Mouse (Mus musculus) CH12.LX (cell line): ENCODE measurements at regions not wholly inside any gene's neighbourhood (a gene's known extent, or its start where the extent isn't known, plus 50 kb on each side); places are given as distances from the start of the nearest gene placed in this dataset.

Source experiments
- DNase-seq: peaks from one replicate; pipeline ENCODE4 v3.0.0-alpha.2; 2013; ENCODE audit errors: extremely low read depth
- H3K27ac ChIP-seq: 2 replicates; pipeline ENCODE4 v1.5.1; 2012; ENCODE audit warnings: low read depth, mild to moderate bottlenecking, control low read depth, moderate library complexity; ENCODE audit not compliant: insufficient read depth
- H3K27me3 ChIP-seq: replicated peaks from 2 replicates; pipeline ENCODE3; 2012; ENCODE audit warnings: inconsistent platforms
- H3K36me3 ChIP-seq, 2 experiments: replicated peaks in 1 of 2; 2 replicates each; pipeline versions ENCODE3 to v1.6.1; 2012; ENCODE audit warnings: inconsistent platforms in 1 of 2, low read length in 1 of 2, mild to moderate bottlenecking in 1 of 2, mixed read lengths in 1 of 2, moderate library complexity in 1 of 2; ENCODE audit not compliant: control insufficient read depth in 1 of 2, insufficient read depth in 1 of 2
- H3K4me1 ChIP-seq, 2 experiments: 2 replicates each; pipeline ENCODE4 v1.6.1; 2012; ENCODE audit warnings: inconsistent platforms in 1 of 2, moderate library complexity in 1 of 2; ENCODE audit not compliant: insufficient read depth in 2 of 2, control insufficient read depth in 1 of 2
- H3K4me2 ChIP-seq: 2 replicates; pipeline ENCODE4 v1.6.1; 2012; ENCODE audit warnings: low read depth, mild to moderate bottlenecking, control low read depth; ENCODE audit not compliant: poor library complexity, insufficient read depth, severe bottlenecking
- H3K4me3 ChIP-seq, 3 experiments: fragments of 150-350 bp in 1 of 3; sonication (generic) in 1 of 3; replicated peaks in 1 of 3; 2 replicates each; pipeline versions ENCODE3 to v1.5.1; 2011 to 2012; ENCODE audit warnings: low read depth in 2 of 3, low read length in 2 of 3, mild to moderate bottlenecking in 2 of 3, moderate library complexity in 2 of 3, control low read depth in 1 of 3, improper control_type of control experiment in 1 of 3, inconsistent platforms in 1 of 3, mixed read lengths in 1 of 3; ENCODE audit not compliant: poor library complexity in 1 of 3
- H3K79me2 ChIP-seq: replicated peaks from 2 replicates; pipeline ENCODE4 v1.6.1; 2012; ENCODE audit warnings: mild to moderate bottlenecking, moderate library complexity; ENCODE audit not compliant: control insufficient read depth, poor library complexity, insufficient read depth, severe bottlenecking; ENCODE audit errors: extremely low read depth
- H3K9ac ChIP-seq: 2 replicates; pipeline ENCODE4 v1.6.1; 2012; ENCODE audit warnings: low read depth, mild to moderate bottlenecking, control low read depth, moderate library complexity; ENCODE audit not compliant: insufficient read depth
- H3K9me3 ChIP-seq: replicated peaks from 2 replicates; pipeline ENCODE3; 2012; ENCODE audit warnings: low read length, inconsistent platforms, mixed read lengths
- CHD1 ChIP-seq: IDR thresholded peaks from 2 replicates; pipeline ENCODE4 v1.6.1; 2012; ENCODE audit warnings: low read depth, low read length, improper control_type of control experiment, inconsistent platforms
- CHD2 ChIP-seq: IDR thresholded peaks from 2 replicates; pipeline ENCODE4 v1.6.1; 2011; ENCODE audit warnings: low read length, improper control_type of control experiment
- ELF1 ChIP-seq: IDR thresholded peaks from 2 replicates; pipeline ENCODE4 v1.6.1; 2014; ENCODE audit warnings: low read depth, mild to moderate bottlenecking, inconsistent platforms, low read length, improper control_type of control experiment
- EP300 ChIP-seq: IDR thresholded peaks from 2 replicates; pipeline ENCODE4 v1.6.1; 2011; ENCODE audit warnings: low read length, improper control_type of control experiment
- ETS1 ChIP-seq: conservative IDR thresholded peaks from 2 replicates; pipeline ENCODE4 v1.6.1; 2012; ENCODE audit warnings: low read depth, mild to moderate bottlenecking, inconsistent platforms, low read length, improper control_type of control experiment, moderate library complexity
- GABPA ChIP-seq: IDR thresholded peaks from 2 replicates; pipeline ENCODE4 v1.6.1; 2012; ENCODE audit warnings: low read depth, low read length, improper control_type of control experiment, inconsistent platforms; ENCODE audit not compliant: insufficient replicate concordance
- HCFC1 ChIP-seq: IDR thresholded peaks from 2 replicates; pipeline ENCODE4 v1.6.1; 2012; ENCODE audit warnings: low read depth, mild to moderate bottlenecking, inconsistent platforms, low read length, improper control_type of control experiment
- IRF4 ChIP-seq: IDR thresholded peaks from 2 replicates; pipeline ENCODE4 v1.6.1; 2014; ENCODE audit warnings: low read depth, mild to moderate bottlenecking, inconsistent platforms, low read length, improper control_type of control experiment
- JUN ChIP-seq: IDR thresholded peaks from 2 replicates; pipeline ENCODE4 v1.6.1; 2011; ENCODE audit warnings: low read depth, mild to moderate bottlenecking, low read length, improper control_type of control experiment, moderate library complexity; ENCODE audit not compliant: insufficient read depth
- KAT2A ChIP-seq: IDR thresholded peaks from 2 replicates; pipeline ENCODE4 v1.6.1; 2012; ENCODE audit warnings: low read length, improper control_type of control experiment, inconsistent platforms; ENCODE audit not compliant: insufficient replicate concordance
- MAFK ChIP-seq: IDR thresholded peaks from 2 replicates; pipeline ENCODE4 v1.6.1; 2011; ENCODE audit warnings: low read length, improper control_type of control experiment; ENCODE audit not compliant: insufficient replicate concordance
- MAX ChIP-seq: IDR thresholded peaks from 2 replicates; pipeline ENCODE4 v1.6.1; 2011; ENCODE audit warnings: low read length, improper control_type of control experiment
- MEF2A ChIP-seq: IDR thresholded peaks from 2 replicates; pipeline ENCODE4 v1.6.1; 2014; ENCODE audit warnings: low read depth, mild to moderate bottlenecking, inconsistent platforms, low read length, improper control_type of control experiment, borderline replicate concordance
- NELFE ChIP-seq: IDR thresholded peaks from 2 replicates; pipeline ENCODE4 v1.6.1; 2011; ENCODE audit warnings: low read depth, low read length, improper control_type of control experiment
- NRF1 ChIP-seq: IDR thresholded peaks from 2 replicates; pipeline ENCODE4 v1.6.1; 2014; ENCODE audit warnings: low read depth, mild to moderate bottlenecking, inconsistent platforms, low read length, improper control_type of control experiment, moderate library complexity
- POLR2A ChIP-seq: IDR thresholded peaks from 2 replicates; pipeline ENCODE4 v1.6.1; 2011; ENCODE audit warnings: low read depth, mild to moderate bottlenecking, improper control_type of control experiment, low read length
- POLR2AphosphoS2 ChIP-seq: IDR thresholded peaks from 2 replicates; pipeline ENCODE4 v1.6.1; 2011; ENCODE audit warnings: low read depth, low read length, improper control_type of control experiment
- RAD21 ChIP-seq: IDR thresholded peaks from 2 replicates; pipeline ENCODE4 v1.6.1; 2011; ENCODE audit warnings: low read depth, mild to moderate bottlenecking, low read length, improper control_type of control experiment, moderate library complexity
- RCOR1 ChIP-seq: conservative IDR thresholded peaks from 2 replicates; pipeline ENCODE4 v1.6.1; 2012; ENCODE audit warnings: low read depth, mild to moderate bottlenecking, inconsistent platforms, low read length, improper control_type of control experiment
- SMC3 ChIP-seq: IDR thresholded peaks from 2 replicates; pipeline ENCODE4 v1.6.1; 2011; ENCODE audit warnings: low read depth, low read length, improper control_type of control experiment
- TCF12 ChIP-seq: IDR thresholded peaks from 2 replicates; pipeline ENCODE4 v1.6.1; 2014; ENCODE audit warnings: low read depth, mild to moderate bottlenecking, inconsistent platforms, low read length, improper control_type of control experiment
- USF1 ChIP-seq: IDR thresholded peaks from 2 replicates; pipeline ENCODE4 v1.6.1; 2014; ENCODE audit warnings: low read depth, mild to moderate bottlenecking, inconsistent platforms, low read length, improper control_type of control experiment
- USF2 ChIP-seq: conservative IDR thresholded peaks from 2 replicates; pipeline ENCODE4 v1.6.1; 2011; ENCODE audit warnings: low read depth, low read length, improper control_type of control experiment
- ZC3H11A ChIP-seq: IDR thresholded peaks from 2 replicates; pipeline ENCODE4 v1.6.1; 2012; ENCODE audit warnings: low read depth, mild to moderate bottlenecking, inconsistent platforms, low read length, improper control_type of control experiment
- ZKSCAN1 ChIP-seq: IDR thresholded peaks from 2 replicates; pipeline ENCODE4 v1.6.1; 2012; ENCODE audit warnings: low read depth, inconsistent platforms, low read length, improper control_type of control experiment, borderline replicate concordance
- dilution Hi-C: fragments of 300-500 bp; cut with MboI; formaldehyde crosslinking; loops from 2 replicates; pipeline ENCODE4 v1.14.3; 2020; ENCODE audit warnings: low sequenced_read_pairs; ENCODE audit not compliant: extremely low pct_unique_long_range_greater_than_20kb, extremely low pct_ligation_motif_present
- in situ Hi-C: fragments of 300-500 bp; cut with MboI; formaldehyde crosslinking; loops from 3 replicates; pipeline ENCODE4 v1.14.3; 2019; ENCODE audit warnings: low sequenced_read_pairs, low pct_ligation_motif_present, low pct_unique_long_range_greater_than_20kb, mixed read lengths

GRCm38 (mm10) chr10:67654518-67654917, 105.8 kb upstream of the Ado start:
- Histone ChIP-seq H3K36me3 (peaks cover 0 to 2% of the 10 kb centered on the region in 2 experiments), H3K9ac (no peak overlapping the region), H3K27me3 (no peaks in the 10 kb centered on the region), H3K27ac (no peak overlapping the region), H3K79me2 (no peaks in the 10 kb centered on the region), H3K4me2 (no peak overlapping the region), H3K4me3 (no peak overlapping the region), H3K4me1 (peaks cover 20 to 57% of the 10 kb centered on the region in 2 experiments), H3K9me3 (peaks cover 3% of the 10 kb centered on the region)
- dilution Hi-C loops, result no loop called here
- in situ Hi-C loops, result no loop called here
- TF ChIP-seq CHD2, result no peak
- no peak for TF ChIP-seq POLR2AphosphoS2
- no peak for TF ChIP-seq KAT2A
- no peak for TF ChIP-seq NRF1
- TF ChIP-seq MAX, result no peak
- TF ChIP-seq JUN, result no peak
- TF ChIP-seq MEF2A, result no peak
- TF ChIP-seq ZC3H11A, result no peak
- no peak for TF ChIP-seq GABPA
- no peak for TF ChIP-seq USF2
- no peak for TF ChIP-seq USF1
- TF ChIP-seq IRF4, result no peak
- TF ChIP-seq SMC3, result no peak
- no peak for TF ChIP-seq TCF12
- no peak for TF ChIP-seq ZKSCAN1
- TF ChIP-seq, all 38 proteins: peak for 0
- DNase-seq, result no peak

DNA sequence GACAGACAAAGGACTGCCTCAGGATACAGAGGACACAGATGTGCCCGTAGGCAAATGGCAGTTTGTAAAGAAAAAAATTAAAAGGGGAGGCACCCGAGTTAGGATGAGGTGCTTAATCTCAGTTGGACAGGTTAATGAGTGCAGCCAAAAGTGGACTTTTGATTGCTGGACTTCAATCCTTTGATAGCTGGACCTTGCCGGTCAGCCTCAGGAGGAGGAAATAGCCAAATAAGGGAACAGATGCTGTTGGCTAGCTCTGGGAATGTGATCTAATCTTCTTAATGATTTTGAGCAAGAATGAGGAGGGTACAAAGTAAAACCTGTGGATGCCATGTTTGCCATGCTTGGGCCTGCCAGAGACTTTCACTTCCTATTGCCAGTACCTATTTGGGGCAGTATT, 103.5 kb upstream of the Ado start:
- dilution Hi-C loops (no loop called here), in situ Hi-C loops (no loop called here)
- Histone ChIP-seq H3K27me3 (no peaks in the 10 kb centered on the region), H3K9ac (no peak overlapping the region), H3K27ac (no peak overlapping the region), H3K4me1 (peaks cover 14 to 47% of the 10 kb centered on the region in 2 experiments), H3K79me2 (no peaks in the 10 kb centered on the region), H3K4me3 (no peak overlapping the region), H3K4me2 (no peak overlapping the region), H3K9me3 (peaks cover 3% of the 10 kb centered on the region), H3K36me3 (peaks cover 0 to 4% of the 10 kb centered on the region in 2 experiments)
- no peak for DNase-seq
- TF ChIP-seq POLR2A (no peak), NELFE (no peak), HCFC1 (no peak), ETS1 (no peak), JUN (no peak), RCOR1 (no peak), NRF1 (no peak), SMC3 (no peak), ELF1 (no peak), MAFK (no peak), CHD1 (no peak), POLR2AphosphoS2 (no peak), EP300 (no peak), GABPA (no peak), RAD21 (no peak), TCF12 (no peak)
